Mouse (Mus musculus) forebrain, embryonic 11.5 days (tissue): Measurements from ENCODE around the gene Khdrbs2. TPM values are rescaled to one million over a fixed set of nuclear protein-coding genes. Genes with fewer than 3 reads are reported as not detected.

Experiments
- ATAC-seq: fragments of 200-750 bp; cut with Nextera tagmentation; replicated peaks from 2 replicates; pipeline ENCODE4 v1.8.0; 2017; ENCODE audit warnings: moderate TSS enrichment; ENCODE audit not compliant: low FRiP score
- DNase-seq: peaks from one replicate; pipeline ENCODE4 v3.0.0-alpha.2; 2017; ENCODE audit warnings: low spot score
- H3K27ac ChIP-seq: fragments of 300-500 bp; sonication (generic); 2 replicates; pipeline ENCODE4 v1.5.1; 2014; ENCODE audit warnings: low read depth, low read length
- H3K27me3 ChIP-seq: fragments of 300-500 bp; sonication (generic); 2 replicates; pipeline ENCODE4 v1.6.1; 2014; ENCODE audit warnings: mild to moderate bottlenecking, low read length, mixed read lengths; ENCODE audit not compliant: control insufficient read depth, insufficient read depth
- H3K36me3 ChIP-seq: fragments of 300-500 bp; sonication (generic); 2 replicates; pipeline ENCODE4 v1.6.1; 2014; ENCODE audit warnings: mild to moderate bottlenecking, low read length, moderate library complexity, mixed read lengths; ENCODE audit not compliant: control insufficient read depth, insufficient read depth
- H3K4me1 ChIP-seq: fragments of 300-500 bp; sonication (generic); replicated peaks from 2 replicates; pipeline ENCODE4 v1.6.1; 2014; ENCODE audit warnings: low read length, mixed read lengths; ENCODE audit not compliant: control insufficient read depth, insufficient read depth
- H3K4me2 ChIP-seq: fragments of 300-500 bp; sonication (generic); 2 replicates; pipeline ENCODE4 v1.6.1; 2014; ENCODE audit warnings: low read depth, mild to moderate bottlenecking, low read length, moderate library complexity, mixed read lengths; ENCODE audit not compliant: severe bottlenecking
- H3K4me3 ChIP-seq: fragments of 300-500 bp; sonication (generic); 2 replicates; pipeline ENCODE4 v1.5.1; 2014; ENCODE audit warnings: low read depth, low read length
- H3K9ac ChIP-seq: fragments of 300-500 bp; sonication (generic); 2 replicates; pipeline ENCODE4 v1.6.1; 2014; ENCODE audit warnings: low read length
- H3K9me3 ChIP-seq: fragments of 300-500 bp; sonication (generic); 2 replicates; pipeline ENCODE4 v1.6.1; 2016; ENCODE audit warnings: low read length, mixed read lengths; ENCODE audit not compliant: control insufficient read depth
- WGBS: fragments of 180-500 bp; shearing (Covaris S2); extraction: QIAGEN DNeasy Blood & Tissue Kit; methylation state at CpG from one replicate; pipeline ENCODE4 v1.1.7; 2014; 5-methylcytosine and 5-hydroxymethylcytosine counted together
- polyA plus RNA-seq: library from polyadenylated mRNA; unstranded; fragments of >200 nt; fragmentation: Nextera tagmentation; extraction: Ambion mirVana; gene quantifications from 2 replicates; pipeline ENCODE4 v1.2.1, GENCODE M21; 2014

Gene Khdrbs2
- polyA plus RNA-seq, 1 experiment from 2014 or later, result 13.1 TPM

GRCm38 (mm10) chr1:32301391-32301790 is 128.9 kb downstream of the Khdrbs2 start:
- ATAC-seq, result no peak
- H3K36me3 ChIP-seq, result no peaks in the 10 kb centered on the region
- no peaks in the 10 kb centered on the region for H3K27me3 ChIP-seq
- no peaks in the 10 kb centered on the region for H3K4me1 ChIP-seq
- no peak overlapping the region for H3K27ac ChIP-seq
- H3K4me2 ChIP-seq, result no peak overlapping the region
- no peaks in the 10 kb centered on the region for H3K9me3 ChIP-seq
- H3K9ac ChIP-seq, result no peak overlapping the region
- no peak overlapping the region for H3K4me3 ChIP-seq
- DNase-seq, result no peak
- WGBS, result 87% methylated on average over 5 of the region's 5 CpGs

DNA sequence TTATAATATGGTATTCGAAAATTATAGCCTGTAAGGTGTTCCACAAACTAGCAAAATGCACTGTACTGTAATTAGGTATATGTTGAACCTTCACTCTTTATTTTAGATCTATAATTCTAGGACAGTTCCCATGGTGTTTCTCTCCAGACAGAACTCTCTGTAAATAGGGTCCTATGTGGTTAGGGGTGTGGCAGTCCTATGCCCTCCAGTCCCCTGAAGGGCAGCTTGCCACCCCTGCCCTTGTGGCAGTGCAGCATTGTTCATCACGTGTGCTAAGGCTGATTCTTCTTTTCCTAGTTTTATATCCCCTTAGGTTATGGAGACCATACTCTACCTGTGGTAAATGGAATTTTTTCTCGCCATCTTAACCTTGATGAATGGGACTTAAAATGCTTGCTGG is 136.6 kb downstream of the Khdrbs2 start:
- Histone ChIP-seq H3K27me3 (no peaks in the 10 kb centered on the region), H3K4me3 (no peak overlapping the region), H3K36me3 (no peaks in the 10 kb centered on the region), H3K9me3 (no peaks in the 10 kb centered on the region), H3K4me2 (no peak overlapping the region), H3K4me1 (no peaks in the 10 kb centered on the region), H3K27ac (no peak overlapping the region), H3K9ac (no peak overlapping the region)
- WGBS, result 70% methylated on average over 3 of the region's 3 CpGs
- no peak for ATAC-seq
- no peak for DNase-seq

- no peaks in the 10 kb centered on the region for H3K36me3 ChIP-seq
- H3K27ac ChIP-seq, result no peak overlapping the region
- ATAC-seq (no peak), DNase-seq (no peak)
- H3K4me3 ChIP-seq, result no peak overlapping the region
- H3K9me3 ChIP-seq, result no peaks in the 10 kb centered on the region
- no peak overlapping the region for H3K4me2 ChIP-seq
- no peaks in the 10 kb centered on the region for H3K27me3 ChIP-seq
- no peak overlapping the region for H3K9ac ChIP-seq
- H3K4me1 ChIP-seq, result no peaks in the 10 kb centered on the region
These were observed 137.1 kb downstream of the Khdrbs2 start for GRCm38 (mm10) chr1:32309637-32310036.

DNA sequence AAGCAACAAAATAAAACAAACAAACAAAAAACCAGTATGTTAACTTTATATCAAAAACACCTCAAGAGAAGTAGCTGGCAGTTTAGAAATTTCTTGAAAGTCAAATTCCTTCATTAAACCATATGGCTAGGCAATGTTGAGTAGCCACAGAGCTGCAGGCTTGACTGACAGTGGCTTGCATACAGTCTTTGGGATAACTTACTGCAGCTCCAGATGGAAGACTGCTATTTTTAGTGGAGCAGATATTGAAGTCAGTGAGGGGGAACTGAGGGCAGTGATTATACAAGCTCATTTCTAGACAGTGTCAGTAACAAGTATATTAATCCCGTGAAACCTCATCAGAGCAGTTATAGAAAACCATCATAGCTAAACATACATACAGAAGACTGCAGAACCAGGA is 166.6 kb downstream of the Khdrbs2 start:
- no peak for ATAC-seq
- 87% methylated on average over 1 of the region's 1 CpGs for WGBS
- H3K4me1 ChIP-seq, result no peaks in the 10 kb centered on the region

DNA sequence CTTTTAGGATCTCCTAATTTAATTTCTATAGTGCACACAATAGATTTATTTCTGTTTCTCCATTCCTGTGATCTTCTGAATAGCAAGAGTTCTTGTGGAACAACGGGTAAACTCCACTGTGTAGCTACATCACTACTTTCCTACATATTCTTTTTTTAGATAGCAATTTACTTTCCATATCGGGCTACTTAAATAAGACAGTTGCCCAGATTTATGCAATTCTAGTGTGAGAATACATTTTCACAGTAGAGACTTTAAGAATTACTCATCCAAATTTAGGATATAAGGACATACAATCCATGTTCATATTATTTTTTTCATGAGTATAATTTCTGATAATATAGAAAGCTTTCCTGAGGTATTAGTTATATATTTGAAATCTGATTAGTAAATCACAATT is 175.0 kb downstream of the Khdrbs2 start:
- H3K4me1 ChIP-seq, result no peaks in the 10 kb centered on the region
- ATAC-seq (no peak), DNase-seq (no peak)
- H3K9me3 ChIP-seq, result no peaks in the 10 kb centered on the region
- WGBS, result 80% methylated on average over 2 of the region's 2 CpGs
- H3K27ac ChIP-seq, result no peak overlapping the region
- no peak overlapping the region for H3K4me2 ChIP-seq
- no peak overlapping the region for H3K4me3 ChIP-seq
- no peak overlapping the region for H3K9ac ChIP-seq
- H3K36me3 ChIP-seq, result no peaks in the 10 kb centered on the region
- no peaks in the 10 kb centered on the region for H3K27me3 ChIP-seq

More for the DNA sequence above, 166.6 kb downstream of the Khdrbs2 start:
- DNase-seq, result no peak
- Histone ChIP-seq H3K36me3 (no peaks in the 10 kb centered on the region), H3K27me3 (no peaks in the 10 kb centered on the region), H3K4me3 (no peak overlapping the region), H3K27ac (no peak overlapping the region), H3K9me3 (no peaks in the 10 kb centered on the region), H3K4me2 (no peak overlapping the region), H3K9ac (no peak overlapping the region)

DNA sequence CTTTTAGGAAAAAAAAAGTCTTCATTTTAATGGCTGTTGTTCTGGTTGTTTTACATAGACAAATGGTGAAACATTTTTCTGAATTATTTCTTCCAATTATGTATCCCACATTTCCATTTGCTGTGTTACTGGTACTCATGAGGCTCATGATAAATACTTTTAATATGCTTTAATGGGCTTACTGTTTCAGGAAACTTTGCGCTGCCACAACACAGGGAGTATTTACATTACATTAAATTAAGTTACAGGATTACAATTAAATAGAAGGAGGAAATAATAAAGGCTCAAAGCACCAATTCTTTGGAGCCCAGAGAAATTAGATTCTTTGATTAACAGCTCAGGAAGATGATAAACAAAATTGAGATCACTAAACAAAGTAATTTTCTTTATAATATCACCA is 179.6 kb downstream of the Khdrbs2 start:
- Histone ChIP-seq H3K4me2 (no peak overlapping the region), H3K4me3 (no peak overlapping the region), H3K9me3 (no peaks in the 10 kb centered on the region), H3K27me3 (no peaks in the 10 kb centered on the region), H3K4me1 (no peaks in the 10 kb centered on the region), H3K9ac (no peak overlapping the region), H3K36me3 (no peaks in the 10 kb centered on the region), H3K27ac (no peak overlapping the region)
- 73% methylated on average over 1 of the region's 1 CpGs for WGBS
- no peak for ATAC-seq
- DNase-seq, result no peak

GRCm38 (mm10) chr1:32363539-32363938 is 191.0 kb downstream of the Khdrbs2 start:
- Histone ChIP-seq H3K9ac (no peak overlapping the region), H3K27ac (no peak overlapping the region), H3K27me3 (no peaks in the 10 kb centered on the region), H3K9me3 (no peaks in the 10 kb centered on the region), H3K36me3 (no peaks in the 10 kb centered on the region), H3K4me2 (no peak overlapping the region), H3K4me3 (no peak overlapping the region), H3K4me1 (no peaks in the 10 kb centered on the region)
- ATAC-seq (no peak; the same call in 1 of the 2 replicates), DNase-seq (no peak)
- 72% methylated on average over 2 of the region's 2 CpGs for WGBS

- 83% methylated on average over 6 of the region's 6 CpGs for WGBS
- no peak overlapping the region for H3K4me2 ChIP-seq
- no peaks in the 10 kb centered on the region for H3K27me3 ChIP-seq
- ATAC-seq (no peak), DNase-seq (no peak)
- no peak overlapping the region for H3K9ac ChIP-seq
- H3K27ac ChIP-seq, result no peak overlapping the region
- H3K36me3 ChIP-seq, result no peaks in the 10 kb centered on the region
- H3K4me3 ChIP-seq, result no peak overlapping the region
- H3K9me3 ChIP-seq, result no peaks in the 10 kb centered on the region
- no peaks in the 10 kb centered on the region for H3K4me1 ChIP-seq
These were observed 225.0 kb downstream of the Khdrbs2 start for GRCm38 (mm10) chr1:32397553-32397952.

- whole genome bisulfite sequencing, result 89% methylated on average over 2 of the region's 2 CpGs
These were observed 235.1 kb downstream of the Khdrbs2 start for GRCm38 (mm10) chr1:32407651-32408050.

More at GRCm38 (mm10) chr1:32407651-32408050, 235.1 kb downstream of the Khdrbs2 start:
- no peak overlapping the region for H3K4me3 ChIP-seq
- H3K27ac ChIP-seq, result no peak overlapping the region
- H3K27me3 ChIP-seq, result no peaks in the 10 kb centered on the region
- DNase-seq (no peak), ATAC-seq (no peak)
- no peak overlapping the region for H3K9ac ChIP-seq
- H3K36me3 ChIP-seq, result no peaks in the 10 kb centered on the region
- no peak overlapping the region for H3K4me2 ChIP-seq
- H3K4me1 ChIP-seq, result no peaks in the 10 kb centered on the region
- H3K9me3 ChIP-seq, result no peaks in the 10 kb centered on the region
